Mouse (Mus musculus) liver, embryonic 12.5 days (tissue): ENCODE measurements around the gene Creb5. TPM values are rescaled to one million over a fixed set of nuclear protein-coding genes. Genes with fewer than 3 reads are reported as not detected.

Experiments
- ATAC-seq: fragments of 200-750 bp; cut with Nextera tagmentation; 2 replicates; pipeline ENCODE4 v1.8.0; 2017; ENCODE audit warnings: moderate number of reproducible peaks, mild to moderate bottlenecking, moderate library complexity
- H3K27ac ChIP-seq: fragments of 300-500 bp; sonication (generic); 2 replicates; pipeline ENCODE4 v1.5.1; 2016; ENCODE audit warnings: mild to moderate bottlenecking
- H3K27me3 ChIP-seq: fragments of 300-500 bp; sonication (generic); replicated peaks from 2 replicates; pipeline ENCODE4 v1.6.1; 2016; ENCODE audit warnings: mild to moderate bottlenecking, moderate library complexity
- H3K36me3 ChIP-seq: fragments of 300-500 bp; sonication (generic); 2 replicates; pipeline ENCODE4 v1.6.1; 2016; ENCODE audit warnings: mild to moderate bottlenecking, moderate library complexity
- H3K4me1 ChIP-seq: fragments of 300-500 bp; sonication (generic); 2 replicates; pipeline ENCODE4 v1.6.1; 2016
- H3K4me2 ChIP-seq: fragments of 300-500 bp; sonication (generic); 2 replicates; pipeline ENCODE4 v1.6.1; 2016; ENCODE audit warnings: mild to moderate bottlenecking, moderate library complexity
- H3K4me3 ChIP-seq: fragments of 300-500 bp; sonication (generic); 2 replicates; pipeline ENCODE4 v1.5.1; 2016; ENCODE audit warnings: mild to moderate bottlenecking, moderate library complexity
- H3K9ac ChIP-seq: fragments of 300-500 bp; sonication (generic); 2 replicates; pipeline ENCODE4 v1.6.1; 2016; ENCODE audit warnings: mild to moderate bottlenecking, moderate library complexity
- H3K9me3 ChIP-seq: fragments of 300-500 bp; sonication (generic); replicated peaks from 2 replicates; pipeline ENCODE4 v1.6.1; 2016; ENCODE audit warnings: mild to moderate bottlenecking, moderate library complexity
- WGBS: fragments of 180-500 bp; shearing (Covaris S2); methylation state at CpG from one replicate; pipeline ENCODE4 v1.1.7; 2016; ENCODE audit not compliant: insufficient replicate concordance; 5-methylcytosine and 5-hydroxymethylcytosine counted together
- polyA plus RNA-seq: library from polyadenylated mRNA; unstranded; fragments of >200 nt; fragmentation: Nextera tagmentation; extraction: Ambion mirVana; gene quantifications from 2 replicates; pipeline ENCODE4 v1.2.1, GENCODE M21; 2016

Creb5 gene
- 0.33 and 0.36 TPM in 2 replicates for polyA plus RNA-seq

- peak within 1 kb of the TSS; percentile 45 for H3K4me3 ChIP-seq
- no peak within 1 kb of the TSS for H3K9ac ChIP-seq
- WGBS: under 1% methylated on average over 45 of the region's 45 CpGs
- H3K27ac ChIP-seq: no peak within 1 kb of the TSS
- H3K4me1 ChIP-seq: peaks cover 19% of the 10 kb centered on the region; the same call in 1 of the 2 replicates
- H3K36me3 ChIP-seq: no peaks in the 10 kb centered on the region
- peak; percentile 35; the same call in 1 of the 2 replicates for ATAC-seq
- peaks cover 95% of the 10 kb centered on the region for H3K27me3 ChIP-seq
- H3K9me3 ChIP-seq: no peaks in the 10 kb centered on the region
- peak within 1 kb of the TSS; percentile 69 for H3K4me2 ChIP-seq
Observed at GRCm38 (mm10) chr6:53287038-53287561, at the start of gene Creb5. Creb5 (plus strand) TSS chr6:53287270.

DNA sequence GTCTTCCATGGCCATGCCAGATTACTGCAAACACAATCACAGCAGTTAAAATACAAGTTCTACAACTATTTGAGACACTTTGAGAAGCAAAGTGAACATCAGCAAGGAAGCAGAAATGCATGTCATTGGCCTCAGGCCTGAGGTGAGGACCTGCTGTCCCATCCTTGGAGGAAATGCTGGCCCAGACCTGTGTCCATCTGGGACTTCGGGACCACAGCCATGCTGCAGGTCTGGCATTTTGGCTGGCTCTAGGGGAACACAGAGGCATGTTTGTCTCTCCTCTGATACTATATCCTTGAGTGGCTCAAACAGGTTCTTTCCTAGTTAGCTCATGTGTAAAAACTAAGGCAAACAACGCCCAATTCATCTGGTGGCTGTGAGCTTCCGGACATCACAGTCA is 27.2 kb upstream of the Creb5 start:
- H3K4me3 ChIP-seq: no peak overlapping the region
- no peak overlapping the region for H3K27ac ChIP-seq
- H3K36me3 ChIP-seq: no peaks in the 10 kb centered on the region
- no peaks in the 10 kb centered on the region for H3K4me1 ChIP-seq
- H3K27me3 ChIP-seq: no peaks in the 10 kb centered on the region
- no peak overlapping the region for H3K9ac ChIP-seq
- no peak for ATAC-seq
- H3K4me2 ChIP-seq: no peak overlapping the region
- 63% methylated on average over 3 of the region's 3 CpGs for WGBS
- no peaks in the 10 kb centered on the region for H3K9me3 ChIP-seq

- Histone ChIP-seq H3K27ac (no peak overlapping the region), H3K4me2 (no peak overlapping the region), H3K4me3 (no peak overlapping the region), H3K9me3 (no peaks in the 10 kb centered on the region), H3K36me3 (no peaks in the 10 kb centered on the region), H3K27me3 (0 out of 2 replicates have a peak, but pooled peaks cover 5% of the 10 kb centered on the region), H3K4me1 (no peaks in the 10 kb centered on the region), H3K9ac (no peak overlapping the region)
- 68% methylated on average over 11 of the region's 11 CpGs for WGBS
- no peak for ATAC-seq
Observed at GRCm38 (mm10) chr6:53262401-53262800, 24.7 kb upstream of the Creb5 start.

DNA sequence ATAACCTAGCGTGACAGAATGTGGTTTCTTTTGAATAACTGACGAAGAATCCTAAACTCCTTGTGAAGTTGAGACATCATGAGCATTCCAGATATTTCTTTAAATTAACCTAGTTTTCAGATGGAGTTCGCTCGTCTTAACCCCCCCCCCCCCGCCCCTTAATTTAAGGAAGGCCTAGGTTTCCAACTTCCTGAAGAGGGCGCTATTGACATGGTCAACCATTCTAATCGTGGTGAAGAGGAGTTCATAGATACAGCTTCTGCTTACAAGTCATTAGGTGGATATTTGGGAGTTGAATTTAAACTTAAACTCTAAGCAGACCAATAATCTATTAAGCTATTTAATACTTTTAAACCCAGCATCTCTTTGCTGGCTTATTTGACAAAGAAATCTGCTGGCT is 20.0 kb upstream of the Creb5 start:
- WGBS: 22% methylated on average over 7 of the region's 7 CpGs
- H3K4me3 ChIP-seq: no peak overlapping the region
- H3K9ac ChIP-seq: no peak overlapping the region
- H3K36me3 ChIP-seq: no peaks in the 10 kb centered on the region
- peaks cover 11% of the 10 kb centered on the region; the same call in 1 of the 2 replicates for H3K27me3 ChIP-seq
- no peak for ATAC-seq
- H3K9me3 ChIP-seq: no peaks in the 10 kb centered on the region
- H3K27ac ChIP-seq: no peak overlapping the region
- no peaks in the 10 kb centered on the region for H3K4me1 ChIP-seq
- H3K4me2 ChIP-seq: no peak overlapping the region

DNA sequence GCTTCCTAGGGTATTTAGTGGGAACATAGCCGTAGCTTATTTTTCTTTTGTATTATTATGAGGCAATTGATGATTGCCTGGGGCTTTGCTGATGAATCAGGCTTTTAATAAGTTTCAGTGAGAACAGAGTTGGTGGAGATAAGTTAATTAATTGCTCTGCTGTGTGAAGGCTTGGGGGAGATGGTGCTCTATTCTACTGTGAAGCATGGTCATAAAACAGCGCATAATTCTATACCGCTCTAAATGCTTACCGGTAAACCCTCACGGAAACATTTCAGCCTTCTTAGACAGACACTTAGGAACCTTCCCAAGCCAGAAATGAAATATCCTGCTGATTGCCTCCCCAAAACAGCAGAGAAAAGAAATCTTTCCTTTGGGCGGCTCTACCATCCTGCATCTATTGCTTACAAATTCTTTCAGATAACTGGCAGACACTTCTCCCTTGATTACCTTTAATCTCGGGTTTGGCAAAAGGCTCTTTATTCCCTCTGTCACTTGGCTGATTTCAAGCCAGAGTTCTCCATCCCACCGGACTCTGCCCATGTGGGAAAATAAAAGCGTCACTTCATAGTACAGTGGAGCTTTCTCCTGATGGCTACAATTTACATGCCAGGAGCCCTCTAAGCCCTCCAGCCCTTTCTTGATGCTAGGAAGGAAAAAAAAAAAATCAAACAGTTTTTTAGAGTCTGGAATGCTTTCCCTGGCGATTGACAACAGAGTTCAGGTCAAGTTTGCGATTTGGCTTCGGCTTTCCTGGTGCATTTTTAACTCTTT is 19.2 kb upstream of the Creb5 start:
- H3K4me3 ChIP-seq: no peak overlapping the region
- H3K9me3 ChIP-seq: no peaks in the 10 kb centered on the region
- H3K27me3 ChIP-seq: peaks cover 11% of the 10 kb centered on the region; the same call in 1 of the 2 replicates
- H3K9ac ChIP-seq: no peak overlapping the region
- H3K4me2 ChIP-seq: no peak overlapping the region
- no peaks in the 10 kb centered on the region for H3K36me3 ChIP-seq
- H3K4me1 ChIP-seq: no peaks in the 10 kb centered on the region
- 45% methylated on average over 12 of the region's 12 CpGs for WGBS
- no peak overlapping the region for H3K27ac ChIP-seq
- ATAC-seq: no peak

- H3K36me3 ChIP-seq: no peaks in the 10 kb centered on the region
- H3K9ac ChIP-seq: no peak overlapping the region
- no peak for ATAC-seq
- no peaks in the 10 kb centered on the region for H3K9me3 ChIP-seq
- WGBS: 41% methylated on average over 3 of the region's 3 CpGs
- no peak overlapping the region for H3K4me3 ChIP-seq
- peaks cover 10% of the 10 kb centered on the region; the same call in 1 of the 2 replicates for H3K27me3 ChIP-seq
- H3K27ac ChIP-seq: no peak overlapping the region
- no peaks in the 10 kb centered on the region for H3K4me1 ChIP-seq
- no peak overlapping the region for H3K4me2 ChIP-seq
Observed at GRCm38 (mm10) chr6:53271216-53271615, 15.9 kb upstream of the Creb5 start.

- H3K4me3 ChIP-seq: no peak overlapping the region
- no peak overlapping the region for H3K9ac ChIP-seq
- ATAC-seq: no peak
- 40% methylated on average over 4 of the region's 4 CpGs for WGBS
- peaks cover 7% of the 10 kb centered on the region; the same call in 1 of the 2 replicates for H3K27me3 ChIP-seq
- no peaks in the 10 kb centered on the region for H3K9me3 ChIP-seq
- no peaks in the 10 kb centered on the region for H3K36me3 ChIP-seq
- H3K27ac ChIP-seq: no peak overlapping the region
- no peak overlapping the region for H3K4me2 ChIP-seq
- no peaks in the 10 kb centered on the region for H3K4me1 ChIP-seq
Observed at GRCm38 (mm10) chr6:53271636-53272035, 15.4 kb upstream of the Creb5 start.

- Histone ChIP-seq H3K27me3 (peaks cover 89% of the 10 kb centered on the region), H3K9ac (no peak overlapping the region)
Observed at GRCm38 (mm10) chr6:53286389-53287037, 557 bp upstream of the Creb5 start.

DNA sequence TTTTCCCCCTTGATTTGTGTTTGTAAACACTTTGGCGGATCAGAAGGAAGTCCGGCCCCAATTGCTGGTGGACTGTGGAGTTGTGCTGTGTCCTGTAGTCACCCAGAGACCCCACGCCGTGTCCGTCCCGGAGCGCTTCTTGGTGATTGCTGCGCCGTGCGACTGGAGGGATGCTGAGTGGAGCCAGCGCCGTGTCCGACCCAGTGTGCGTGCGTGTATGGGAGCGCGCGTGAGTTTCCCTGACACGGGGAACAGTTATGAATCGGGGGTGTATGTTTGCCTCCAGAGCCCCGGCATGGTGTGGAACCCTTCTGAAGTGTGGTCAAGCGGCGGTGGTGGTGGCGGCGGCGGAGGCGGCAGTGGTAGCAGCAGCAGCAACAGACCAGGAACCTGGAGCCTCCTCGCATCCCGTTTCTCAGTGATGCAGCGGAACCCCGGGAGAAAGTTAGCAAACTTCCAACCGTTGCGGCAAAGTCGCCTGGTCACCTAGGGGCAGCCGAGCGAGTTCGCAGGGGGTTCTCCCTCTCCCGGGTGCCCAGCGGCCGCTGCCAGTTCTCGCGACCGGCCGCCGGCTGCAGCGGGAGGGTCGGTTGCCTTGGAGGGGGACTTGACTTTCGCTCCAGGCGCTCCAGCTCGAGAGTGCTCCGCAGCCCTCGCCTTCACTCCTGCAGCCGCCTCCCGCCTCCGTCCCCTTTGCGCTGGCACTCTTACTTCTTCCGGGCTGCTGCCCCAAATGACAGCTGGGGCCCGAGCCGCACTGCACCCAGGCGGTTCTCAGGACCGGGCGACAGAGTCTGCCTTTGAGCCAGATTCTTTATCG is 702 bp downstream of the Creb5 start:
- Histone ChIP-seq H3K4me1 (peaks cover 19% of the 10 kb centered on the region; the same call in 1 of the 2 replicates), H3K4me2 (peak overlapping the region; percentile 69), H3K9ac (no peak overlapping the region), H3K27ac (no peak overlapping the region), H3K4me3 (peak overlapping the region; percentile 45), H3K9me3 (no peaks in the 10 kb centered on the region), H3K36me3 (no peaks in the 10 kb centered on the region), H3K27me3 (peaks cover 90% of the 10 kb centered on the region)
- ATAC-seq: no peak
- WGBS: under 1% methylated on average over 47 of the region's 63 CpGs

More at GRCm38 (mm10) chr6:53286389-53287037, 557 bp upstream of the Creb5 start:
- Histone ChIP-seq H3K4me2 (peak overlapping the region; percentile 69), H3K9me3 (no peaks in the 10 kb centered on the region), H3K4me3 (peak overlapping the region; percentile 45), H3K4me1 (peaks cover 19% of the 10 kb centered on the region; the same call in 1 of the 2 replicates), H3K36me3 (no peaks in the 10 kb centered on the region), H3K27ac (no peak overlapping the region)
- peak; percentile 13; the same call in 1 of the 2 replicates for ATAC-seq
- 2% methylated on average over 20 of the region's 20 CpGs for WGBS

- ATAC-seq: no peak
- peaks cover 19% of the 10 kb centered on the region; the same call in 1 of the 2 replicates for H3K4me1 ChIP-seq
- peaks cover 89% of the 10 kb centered on the region for H3K27me3 ChIP-seq
- no peak overlapping the region for H3K27ac ChIP-seq
- H3K4me3 ChIP-seq: no peak overlapping the region
- no peak overlapping the region for H3K4me2 ChIP-seq
- H3K9ac ChIP-seq: no peak overlapping the region
- no peaks in the 10 kb centered on the region for H3K36me3 ChIP-seq
- 3% methylated on average over 24 of the region's 24 CpGs for WGBS
- H3K9me3 ChIP-seq: no peaks in the 10 kb centered on the region
Observed at GRCm38 (mm10) chr6:53288584-53289558, 1.8 kb downstream of the Creb5 start.
